Comparison of ENCODE assay signal across 12 mouse cellular contexts in genomic region chr10:53612172-53612571, GRCm38 (mm10). TPM values are rescaled to one million over a fixed set of nuclear protein-coding genes. Genes with fewer than 3 reads are reported as not detected.
A peak's percentile ranks its signal among the peaks of the same experiment; 100 is the strongest.
DNase-seq lines count a peak whose midpoint lies in the region; ATAC-seq lines count a peak whose summit lies in the region.
"Had no signal": no experiment of that assay in that cellular context is flagged by ENCODE, and none has a peak within 500 bp of the region (broad histone marks: within the 10 kb centered on the region; RNA-seq: fewer than 3 reads in every experiment).

No protein-coding gene starts in this region.

- no peak for DNase-seq in frontal cortex, postnatal 36 days (ENCODE audit: low spot score in 2 of 2)
- peak; percentile 98 for DNase-seq in brain, adult 2 months (ENCODE audit: low read depth, low spot score)
- peak; percentile 69 to 81 for DNase-seq in cerebellum, postnatal 14 days
- DNase-seq in layer of hippocampus, adult 9-10 months (ENCODE audit: low spot score): peak; percentile 67
- no peak for DNase-seq in heart, adult 18-20 months
- no peak for DNase-seq in frontal cortex, postnatal 14 days (ENCODE audit: low spot score in 2 of 2)
- DNase-seq in right cerebral cortex, postnatal 36 days (ENCODE audit: low spot score in 2 of 2): no peak
- DNase-seq: gastrocnemius, postnatal 14 days; kidney, adult 11 months; liver, postnatal 0 days; midbrain, embryonic 14.5 days had no signal

- peak; percentile 86 for ATAC-seq in frontal cortex, adult (ENCODE audit: low TSS enrichment)
- ATAC-seq: liver, postnatal 0 days had no signal

RNA-seq across cellular contexts. Expression of gene Asf1a, which starts 15.6 kb away (rescaled TPM):
- 10 to 100 TPM; 28.3 to 29.4 TPM for total RNA-seq in heart, adult 18-20 months (2021)

RNA-seq across cellular contexts. Expression of gene Mcm9, which starts 18.1 kb away (rescaled TPM):
- total RNA-seq in heart, adult 18-20 months (2021): 1 to 10 TPM; 2.5 to 3.4 TPM

Comparison
In these comparisons a context has a peak if more than half of its experiments do, and no peak if none do; other contexts are left out.
1. DNase-seq: peak in brain, adult 2 months (single experiment), cerebellum, postnatal 14 days (2 of 2) and layer of hippocampus, adult 9-10 months (single experiment); none in frontal cortex, postnatal 36 days (0 of 2), heart, adult 18-20 months (0 of 2), frontal cortex, postnatal 14 days (0 of 2) and right cerebral cortex, postnatal 36 days (0 of 2).